ENCODE assay signal across 8 mouse cellular contexts in genomic region chr16:44493868-44494267, GRCm38 (mm10).
DNase-seq lines count a peak whose midpoint lies in the region; ATAC-seq and TF ChIP-seq lines count a peak whose summit lies in the region.

No protein-coding gene starts in this region.

- H3K36me3 ChIP-seq in forebrain, embryonic 15.5 days, result peaks cover 43% of the 10 kb centered on the region
- H3K36me3 ChIP-seq in limb, embryonic 15.5 days, result peaks cover 91% of the 10 kb centered on the region

- H3K4me2 ChIP-seq in forebrain, embryonic 15.5 days (replicated peaks), result no peak overlapping the region
- no peak overlapping the region for H3K4me2 ChIP-seq in limb, embryonic 15.5 days

- no peak overlapping the region for H3K9ac ChIP-seq in forebrain, embryonic 15.5 days (replicated peaks)
- H3K9ac ChIP-seq in limb, embryonic 15.5 days, result no peak overlapping the region

- ATAC-seq in forebrain, embryonic 15.5 days (replicated peaks), result peak; percentile 64
- no peak for ATAC-seq in limb, embryonic 15.5 days (ENCODE audit: insufficient number of reproducible peaks, low FRiP score, low TSS enrichment, low read depth)
- ATAC-seq in CD4-positive, CD25-positive, alpha-beta regulatory T cell, adult 4 months, result no peak

- DNase-seq in embryo, embryonic 11 days, result peak; percentile 29
- no peak for DNase-seq in embryo, embryonic 10 days (ENCODE audit: low spot score)
- peak; percentile 75 for DNase-seq in adipocyte (ENCODE audit: low spot score)
- no peak for DNase-seq in left cerebral cortex, adult 2 months (ENCODE audit: extremely low spot score in 1 of 2, low spot score in 2 of 2)
- no peak for DNase-seq in MN1 (ENCODE audit: low spot score)

- intact Hi-C loops in left cerebral cortex, adult 2 months (cut with DNase I), result no loop called here

- H3K27ac ChIP-seq in forebrain, embryonic 15.5 days (replicated peaks), result peak overlapping the region; percentile 76
- H3K27ac ChIP-seq in limb, embryonic 15.5 days, result peak overlapping the region; percentile 74
- H3K27ac ChIP-seq in left cerebral cortex, adult 2 months, result no peak overlapping the region; the same call in 1 of the 2 replicates

- no peak for TF ChIP-seq CTCF in left cerebral cortex, adult 2 months (IDR thresholded peaks at IDR 0.05)

- WGBS in forebrain, embryonic 15.5 days, result 2% methylated on average over 6 of the region's 6 CpGs
- WGBS in limb, embryonic 15.5 days, result 36% methylated on average over 6 of the region's 6 CpGs

- no peak overlapping the region for H3K4me3 ChIP-seq in forebrain, embryonic 15.5 days
- H3K4me3 ChIP-seq in limb, embryonic 15.5 days, result no peak overlapping the region
- H3K4me3 ChIP-seq in left cerebral cortex, adult 2 months, result no peak overlapping the region

- H3K4me1 ChIP-seq in forebrain, embryonic 15.5 days, result peaks cover 34% of the 10 kb centered on the region
- H3K4me1 ChIP-seq in limb, embryonic 15.5 days, result peaks cover 35% of the 10 kb centered on the region

- H3K9me3 ChIP-seq in forebrain, embryonic 15.5 days, result no peaks in the 10 kb centered on the region
- no peaks in the 10 kb centered on the region for H3K9me3 ChIP-seq in limb, embryonic 15.5 days

- H3K27me3 ChIP-seq in forebrain, embryonic 15.5 days, result no peaks in the 10 kb centered on the region
- H3K27me3 ChIP-seq in limb, embryonic 15.5 days, result no peaks in the 10 kb centered on the region

Comparison
In these comparisons a context has a peak if more than half of its experiments do, and no peak if none do; other contexts are left out.
1. DNase-seq: peak in embryo, embryonic 11 days (single experiment) and adipocyte (single experiment); none in embryo, embryonic 10 days (single experiment), left cerebral cortex, adult 2 months (0 of 2) and MN1 (single experiment).